Mouse (Mus musculus): ENCODE results near the gene Eapp. TPM values are rescaled to one million over a fixed set of nuclear protein-coding genes. Genes with fewer than 3 reads are reported as not detected.

Eapp gene
- polyA plus RNA-seq (2012; rRNA removed), result 9.3 and 9.6 TPM in 2 replicates

GRCm38 (mm10) chr12:54695511-54696241, at the start of gene Eapp:
Gene Eapp (minus strand): TSS chr12:54695897.

GRCm38 (mm10) chr12:54656396-54657171, 39.1 kb downstream of the Eapp start, which contains the start of gene Sptssa:
Gene Sptssa (minus strand): TSS chr12:54656573.

Other genes starting within 250 kb of the Eapp start
- gene Sptssa, start 39.3 kb downstream of the Eapp start, polyA plus RNA-seq (2012; rRNA removed), result 32.1 and 37.9 TPM in 2 replicates
- gene Snx6, start 99.8 kb upstream of the Eapp start, polyA plus RNA-seq (2012; rRNA removed), result 18.8 and 22.4 TPM in 2 replicates
- gene Cfl2, start 167.0 kb upstream of the Eapp start, polyA plus RNA-seq (2012; rRNA removed), result 9.5 and 10.2 TPM in 2 replicates